Mouse (Mus musculus) G1E-ER4 (cell line): ENCODE measurements around the gene Gngt1. TPM values are rescaled to one million over a fixed set of nuclear protein-coding genes. Genes with fewer than 3 reads are reported as not detected.

Experiments used
- GATA1 ChIP-seq: IDR thresholded peaks from one replicate; pipeline ENCODE4 v1.8.0; 2012; ENCODE audit warnings: low read length, inconsistent platforms
- polyA plus RNA-seq: library from polyadenylated mRNA; stranded (reverse); fragments of >175 nt; gene quantifications from 2 replicates; pipeline ENCODE4 v1.2.3, GENCODE M21; 2012

Gngt1 gene
- polyA plus RNA-seq, 1 experiment = not detected

DNA sequence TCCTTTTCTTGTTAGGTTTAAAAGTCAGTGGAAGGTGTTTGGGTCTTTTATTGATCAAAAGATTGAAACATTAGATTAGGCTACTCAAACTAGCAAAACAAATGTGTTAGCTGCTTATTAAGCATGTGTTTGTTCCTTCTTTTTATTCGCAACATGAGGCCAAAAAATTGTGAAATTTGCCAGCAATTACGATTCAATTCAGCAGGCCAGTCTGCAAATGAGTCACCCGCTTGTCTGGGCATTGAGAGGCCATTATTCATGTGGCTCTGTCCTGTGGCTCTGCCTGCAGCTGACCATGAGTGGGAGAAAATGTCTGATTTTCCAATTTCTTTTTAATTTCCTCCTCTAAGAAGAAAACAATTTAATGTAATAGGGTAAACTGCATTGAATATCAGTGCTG is 37.4 kb downstream of the Gngt1 start:
- no peak for TF ChIP-seq GATA1

DNA sequence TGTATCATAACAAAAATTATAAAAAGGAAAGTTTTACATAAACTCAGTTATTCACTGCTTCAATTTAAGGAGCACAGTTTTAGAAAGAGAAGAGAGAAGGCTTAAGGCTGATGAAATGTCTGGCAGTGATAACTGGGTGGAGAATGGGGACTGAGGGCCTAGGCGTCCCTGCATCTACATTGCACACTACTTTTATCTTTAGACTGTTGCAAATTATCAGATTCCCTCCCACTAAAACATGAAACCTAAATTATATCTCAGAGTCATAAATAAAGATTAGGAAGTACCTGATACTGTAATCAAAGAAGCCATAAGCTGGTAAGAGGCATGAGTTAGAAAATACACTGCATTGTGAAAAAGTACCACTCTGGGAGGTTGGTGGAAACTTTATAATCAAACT is 48.2 kb downstream of the Gngt1 start:
- TF ChIP-seq GATA1 = no peak

Other genes with a start within 250 kb of the Gngt1 start
- not detected in 2 replicates for gene Calcr, start 229.1 kb upstream of the Gngt1 start, polyA plus RNA-seq
- not detected in 2 replicates for gene Tfpi2, start 4.9 kb upstream of the Gngt1 start, polyA plus RNA-seq
- gene Gng11, start 10.1 kb downstream of the Gngt1 start, polyA plus RNA-seq = not detected in 2 replicates
- 21.1 and 28.4 TPM in 2 replicates for gene Bet1, start 93.2 kb downstream of the Gngt1 start, polyA plus RNA-seq